Mouse (Mus musculus) right cerebral cortex, postnatal 14 days (tissue): ENCODE results near the gene Ccdc63.

ENCODE experiments used
- DNase-seq: peaks from one replicate; pipeline ENCODE4 v3.0.0; 2022

Gene Ccdc63

GRCm38 (mm10) chr5:122116243-122116642 lies 24.4 kb downstream of the Ccdc63 start:
- no peak for DNase-seq

GRCm38 (mm10) chr5:122115266-122115763 lies 25.3 kb downstream of the Ccdc63 start:
- DNase-seq, result no peak

- no peak for DNase-seq
Measured at GRCm38 (mm10) chr5:122114176-122114575, 26.4 kb downstream of the Ccdc63 start.

- DNase-seq, result no peak
Measured at GRCm38 (mm10) chr5:122113450-122113849, 27.2 kb downstream of the Ccdc63 start.

GRCm38 (mm10) chr5:122111933-122112248 lies 28.7 kb downstream of the Ccdc63 start:
- no peak for DNase-seq

- no peak for DNase-seq
Measured at GRCm38 (mm10) chr5:122111091-122111932, 29.3 kb downstream of the Ccdc63 start.

- DNase-seq, result no peak
Measured at GRCm38 (mm10) chr5:122110625-122111024, 30.0 kb downstream of the Ccdc63 start.

GRCm38 (mm10) chr5:122109325-122110060 lies 31.1 kb downstream of the Ccdc63 start:
- DNase-seq, result no peak

- no peak for DNase-seq
Measured at GRCm38 (mm10) chr5:122108104-122108503, 32.5 kb downstream of the Ccdc63 start.

- no peak for DNase-seq
Measured at GRCm38 (mm10) chr5:122106212-122106611, 34.4 kb downstream of the Ccdc63 start.

- no peak for DNase-seq
Measured at GRCm38 (mm10) chr5:122104981-122105380, 35.6 kb downstream of the Ccdc63 start.

- DNase-seq, result peak; percentile 46
Measured at GRCm38 (mm10) chr5:122104201-122104600, 36.4 kb downstream of the Ccdc63 start.

GRCm38 (mm10) chr5:122103075-122103474 lies 37.5 kb downstream of the Ccdc63 start:
- DNase-seq, result no peak

GRCm38 (mm10) chr5:122102476-122103050 lies 38.1 kb downstream of the Ccdc63 start:
- DNase-seq, result no peak

- no peak for DNase-seq
Measured at GRCm38 (mm10) chr5:122094439-122094838, 46.2 kb downstream of the Ccdc63 start.

- no peak for DNase-seq
Measured at GRCm38 (mm10) chr5:122093734-122094133, 46.9 kb downstream of the Ccdc63 start.

- DNase-seq, result no peak
Measured at GRCm38 (mm10) chr5:122092794-122093193, 47.8 kb downstream of the Ccdc63 start.

- DNase-seq, result peak; percentile 66
Measured at GRCm38 (mm10) chr5:122091070-122091469, 49.6 kb downstream of the Ccdc63 start.

GRCm38 (mm10) chr5:122089664-122090063 lies 51.0 kb downstream of the Ccdc63 start:
- no peak for DNase-seq

- DNase-seq, result peak; percentile 87
Measured at GRCm38 (mm10) chr5:122088917-122089316, 51.7 kb downstream of the Ccdc63 start.

GRCm38 (mm10) chr5:122086121-122086520 lies 54.5 kb downstream of the Ccdc63 start:
- no peak for DNase-seq

GRCm38 (mm10) chr5:122085291-122085690 lies 55.3 kb downstream of the Ccdc63 start:
- no peak for DNase-seq

GRCm38 (mm10) chr5:122084470-122084869 lies 56.2 kb downstream of the Ccdc63 start:
- no peak for DNase-seq

GRCm38 (mm10) chr5:122083282-122083681 lies 57.3 kb downstream of the Ccdc63 start:
- DNase-seq, result no peak
